Mouse (Mus musculus): ENCODE data around the gene Itgb6.

Itgb6 gene

DNA sequence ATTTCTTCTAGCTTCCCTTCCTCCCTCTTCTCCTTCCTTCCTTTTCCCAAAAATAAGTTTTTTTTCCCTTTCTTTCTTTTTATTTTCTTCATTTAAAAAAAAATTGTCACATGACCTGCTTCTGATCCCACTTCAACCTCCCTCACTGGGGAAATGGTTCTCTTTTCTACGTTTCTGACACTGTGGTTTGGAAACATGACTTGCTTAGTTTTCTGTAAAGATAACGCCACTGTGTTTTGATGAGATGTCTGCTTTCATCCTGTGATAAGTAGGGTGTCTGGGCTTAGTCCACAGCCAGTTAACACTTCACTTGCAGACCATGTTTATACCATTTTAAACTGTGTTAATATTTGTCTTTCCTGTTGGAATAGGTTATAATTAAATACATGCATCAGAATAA is 96.7 kb downstream of the Itgb6 start:
- DNase-seq (ENCODE audit: low read depth in 1 of 2, low spot score in 2 of 2): no peak

DNA sequence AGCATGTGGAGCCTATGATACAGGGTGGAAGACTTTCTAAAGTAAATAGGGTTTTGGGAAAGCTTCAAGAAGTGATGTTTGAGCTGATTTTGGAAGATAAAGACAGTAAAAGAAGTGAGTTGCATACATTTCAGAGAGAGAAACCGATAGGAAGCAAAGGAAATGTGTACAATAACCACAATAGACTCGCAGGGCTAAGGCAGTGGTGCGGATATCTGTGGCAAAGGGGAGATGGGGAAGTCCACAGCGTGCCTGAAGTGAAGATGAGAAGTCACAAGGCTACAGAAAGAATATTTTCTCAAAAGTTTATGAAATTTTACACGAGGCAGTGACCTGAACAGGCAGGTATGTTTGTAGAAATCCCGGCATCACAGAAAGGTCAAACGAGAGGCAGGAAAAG is 100.3 kb downstream of the Itgb6 start:
- DNase-seq (ENCODE audit: low read depth in 1 of 2, low spot score in 2 of 2): no peak

DNA sequence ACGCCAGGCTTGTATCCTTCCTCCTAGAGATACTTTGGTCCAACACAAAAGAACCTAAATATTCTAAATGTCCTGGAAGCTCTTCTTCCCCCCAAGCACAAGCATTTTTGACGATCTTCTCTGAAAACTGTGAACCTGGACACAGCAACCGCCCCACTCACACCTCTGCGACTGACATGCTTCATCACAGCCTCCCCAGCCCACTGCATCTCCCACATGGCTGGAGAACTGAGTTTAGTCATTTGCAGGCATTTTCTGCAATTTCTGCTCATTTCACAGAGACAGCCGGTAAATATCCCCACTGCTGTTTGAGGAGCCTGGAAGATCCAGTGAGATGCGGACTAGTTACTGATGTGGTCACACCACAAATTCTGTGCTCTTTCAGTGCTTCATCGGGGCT is 107.7 kb downstream of the Itgb6 start:
- DNase-seq (ENCODE audit: low read depth in 1 of 2, low spot score in 2 of 2): no peak

DNA sequence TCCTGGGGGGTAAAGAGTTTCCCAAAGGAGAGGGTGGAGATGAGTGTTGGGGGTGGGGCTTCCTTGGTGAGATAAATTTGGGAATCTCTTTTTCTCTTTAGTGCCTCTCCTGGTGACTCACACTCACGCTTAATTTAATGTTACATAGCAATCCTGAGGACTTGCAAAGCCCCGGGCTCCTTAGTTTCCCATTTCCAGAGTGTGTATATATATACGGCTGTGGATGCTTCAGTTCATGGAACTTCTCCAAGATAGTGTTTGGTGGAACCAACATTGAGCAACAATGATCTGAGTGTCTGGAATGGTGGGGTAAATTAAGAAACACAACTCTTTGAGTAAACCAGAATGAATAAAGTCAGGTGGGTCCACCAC is 108.6 kb downstream of the Itgb6 start:
- DNase-seq (ENCODE audit: low read depth in 1 of 2, low spot score in 2 of 2): no peak

DNA sequence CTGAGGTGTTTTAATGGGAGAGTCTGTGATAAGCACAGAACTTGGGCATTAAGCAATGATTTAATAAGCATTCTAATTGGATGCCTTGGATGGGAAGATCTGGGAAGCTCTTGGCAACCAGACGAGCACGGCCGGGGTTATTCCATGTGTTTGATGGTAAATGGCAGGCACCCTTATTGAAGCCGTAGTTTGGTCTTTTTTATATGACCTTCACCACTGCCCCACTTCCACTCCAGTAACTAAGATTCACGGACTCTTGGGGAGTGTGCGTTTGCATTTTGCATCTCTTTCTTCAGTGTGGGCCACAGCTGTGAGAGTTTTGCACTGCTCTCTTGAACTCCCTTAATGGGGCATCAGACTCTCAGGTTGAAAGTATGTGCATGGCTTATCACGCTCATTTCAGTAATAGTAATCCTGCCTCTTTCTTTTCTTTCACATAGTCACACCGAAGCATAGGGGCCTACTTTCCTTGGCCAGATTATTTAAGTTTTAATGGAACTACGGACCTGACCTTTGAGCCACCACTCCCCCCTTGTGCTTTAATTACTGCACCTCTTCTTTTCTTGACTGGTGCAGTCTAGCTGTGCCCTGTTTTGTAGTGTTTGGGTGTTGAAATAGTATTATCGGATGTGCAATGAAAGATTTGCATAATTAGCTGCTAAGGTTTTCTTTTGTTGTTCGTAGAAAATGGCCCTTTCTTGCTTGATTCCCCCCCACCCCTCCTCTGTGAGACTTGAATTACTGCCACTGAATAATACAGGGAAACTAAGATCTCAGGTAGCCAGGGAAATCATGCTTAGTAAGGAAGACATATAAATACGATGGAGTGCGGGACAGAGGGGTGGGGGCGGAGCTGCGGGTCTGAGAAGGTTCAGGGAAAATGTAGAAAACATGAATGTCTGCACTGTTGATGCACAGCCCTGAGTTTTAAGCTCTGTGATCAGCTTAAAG is 109.3 kb downstream of the Itgb6 start:
- DNase-seq (ENCODE audit: low read depth in 1 of 2, low spot score in 2 of 2): no peak

DNA sequence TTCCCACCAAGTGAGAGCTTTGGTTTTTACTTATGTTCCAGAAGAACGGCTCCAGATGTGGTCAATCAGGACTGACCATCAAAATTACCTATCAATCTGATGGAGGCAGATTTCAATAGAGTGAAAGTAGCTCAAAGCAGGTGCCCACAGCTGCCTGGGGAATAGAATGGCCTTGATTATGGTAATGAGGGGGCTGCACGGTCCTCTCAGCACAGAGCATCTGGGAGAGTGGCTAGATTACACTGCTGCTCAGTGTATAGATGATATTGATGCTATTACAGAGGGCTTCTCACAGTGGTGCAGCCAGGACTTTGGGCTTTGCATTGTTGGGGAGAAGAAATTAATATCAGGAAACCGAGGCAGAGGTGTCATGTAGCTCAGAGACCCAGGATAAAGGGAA is 110.8 kb downstream of the Itgb6 start:
- DNase-seq (ENCODE audit: low read depth in 1 of 2, low spot score in 2 of 2): no peak

DNA sequence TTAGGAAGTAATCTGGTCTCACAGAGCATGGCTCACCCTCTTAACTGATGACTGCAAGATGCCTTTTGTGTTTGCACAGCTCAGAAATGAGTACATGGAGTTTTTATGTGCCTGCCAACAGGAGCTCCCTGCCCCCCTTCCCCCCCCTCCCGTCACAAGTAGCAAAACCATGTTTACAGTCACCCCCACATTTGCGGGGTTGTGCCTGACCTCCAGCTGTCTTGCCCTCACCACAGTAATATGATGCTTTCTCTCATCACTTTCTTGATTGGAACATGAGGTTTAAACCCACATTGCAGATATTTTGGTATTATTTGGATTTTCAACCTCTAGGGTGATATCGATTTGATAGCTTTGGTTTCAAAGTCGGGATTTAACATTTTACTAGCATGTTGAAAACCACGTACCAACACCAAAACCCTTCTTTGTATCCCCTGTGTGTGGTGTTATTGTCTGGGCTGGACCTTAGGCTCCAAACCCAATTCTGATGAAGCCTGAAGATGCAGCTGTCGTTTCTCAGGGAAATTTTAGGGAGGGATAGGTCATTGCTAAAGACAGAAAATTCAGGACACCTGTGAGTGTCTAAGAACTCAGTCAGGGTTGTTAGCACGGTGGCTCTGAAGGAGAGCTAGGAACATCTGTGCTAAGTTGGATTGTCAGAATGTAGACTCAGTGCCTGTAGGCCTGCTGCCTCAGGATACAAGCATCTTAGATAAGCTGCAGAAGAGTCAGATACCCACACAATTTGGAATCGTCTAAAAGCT is 112.8 kb downstream of the Itgb6 start:
- no peak for DNase-seq (ENCODE audit: low read depth in 1 of 2, low spot score in 2 of 2)

DNA sequence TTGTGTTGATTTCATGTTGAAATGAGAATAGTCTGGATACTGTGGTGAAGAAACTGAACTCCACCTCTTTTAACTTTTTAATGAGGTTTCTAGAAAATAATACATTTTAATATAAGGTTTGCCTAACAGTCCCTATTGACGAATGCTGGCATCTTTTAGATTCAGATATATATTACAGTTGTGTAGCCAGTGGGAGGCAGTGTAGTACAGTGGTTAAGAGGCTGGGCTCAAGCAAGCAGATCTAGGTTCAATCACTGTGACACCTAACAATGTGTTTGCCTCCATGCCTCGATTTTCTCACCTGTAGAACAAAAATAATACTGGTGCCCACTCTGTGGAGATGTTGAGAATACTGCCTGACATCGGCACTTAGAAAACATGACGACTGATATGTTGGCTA is 114.5 kb downstream of the Itgb6 start:
- DNase-seq (ENCODE audit: low read depth in 1 of 2, low spot score in 2 of 2): no peak

DNA sequence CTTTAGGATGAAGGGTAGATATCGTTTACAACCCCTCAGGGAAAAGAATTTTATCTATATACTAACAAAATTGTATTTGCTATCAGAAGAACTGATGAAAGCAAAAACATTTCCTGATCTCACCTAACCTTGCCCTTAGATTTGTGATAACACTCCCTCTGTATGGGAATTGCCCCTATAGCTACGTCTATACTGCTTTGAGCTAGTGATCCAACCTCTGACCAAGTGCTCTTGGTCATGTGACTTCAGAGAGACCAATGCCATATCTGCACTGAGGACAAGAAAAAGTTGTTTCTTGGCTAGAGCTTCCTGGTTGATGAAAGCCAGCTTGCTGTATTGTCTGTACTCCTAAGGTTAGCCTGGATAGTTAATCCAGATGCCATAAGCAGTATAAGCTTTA is 121.1 kb downstream of the Itgb6 start:
- no peak for DNase-seq (ENCODE audit: low read depth in 1 of 2, low spot score in 2 of 2)

DNA sequence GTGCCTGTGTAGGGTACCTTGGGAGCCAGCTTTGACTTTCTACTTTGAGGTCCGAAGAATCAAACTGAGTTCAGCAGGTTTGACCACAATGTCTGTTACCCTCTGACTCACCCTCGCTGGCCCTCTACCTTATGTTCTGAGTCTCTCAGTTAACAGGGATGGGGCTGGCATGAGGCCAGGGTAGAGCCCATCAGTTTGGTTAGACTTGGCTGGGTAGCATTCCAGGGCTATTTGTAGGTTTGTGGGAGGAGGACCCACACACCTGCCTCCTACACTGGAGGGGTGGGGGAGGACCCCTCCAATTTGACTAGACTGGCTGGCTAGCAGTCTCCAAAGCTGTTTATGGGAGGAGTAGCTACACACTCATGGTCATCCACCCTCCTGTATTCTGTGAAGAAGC is 121.6 kb downstream of the Itgb6 start:
- no peak for DNase-seq (ENCODE audit: low read depth in 1 of 2, low spot score in 2 of 2)

DNA sequence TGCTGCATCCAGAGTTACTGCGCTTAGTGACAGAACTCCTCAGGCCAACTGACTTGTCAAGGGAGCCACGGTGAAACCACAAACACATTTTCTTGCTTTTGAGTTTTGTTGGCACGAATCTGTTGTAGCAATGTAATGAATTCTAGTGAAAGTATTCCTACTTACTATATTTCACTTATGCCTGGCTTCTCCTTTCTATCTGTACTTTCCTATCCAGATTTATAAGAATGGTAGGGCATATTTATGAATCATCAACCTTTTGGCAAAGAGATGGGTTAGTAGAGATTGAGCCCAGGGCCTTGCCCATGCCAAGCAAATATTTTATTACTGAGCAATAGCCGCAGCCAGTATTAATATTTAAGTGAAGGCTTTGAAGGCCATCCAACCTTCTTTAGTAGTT is 139.0 kb downstream of the Itgb6 start:
- DNase-seq (ENCODE audit: low read depth in 1 of 2, low spot score in 2 of 2): no peak

DNA sequence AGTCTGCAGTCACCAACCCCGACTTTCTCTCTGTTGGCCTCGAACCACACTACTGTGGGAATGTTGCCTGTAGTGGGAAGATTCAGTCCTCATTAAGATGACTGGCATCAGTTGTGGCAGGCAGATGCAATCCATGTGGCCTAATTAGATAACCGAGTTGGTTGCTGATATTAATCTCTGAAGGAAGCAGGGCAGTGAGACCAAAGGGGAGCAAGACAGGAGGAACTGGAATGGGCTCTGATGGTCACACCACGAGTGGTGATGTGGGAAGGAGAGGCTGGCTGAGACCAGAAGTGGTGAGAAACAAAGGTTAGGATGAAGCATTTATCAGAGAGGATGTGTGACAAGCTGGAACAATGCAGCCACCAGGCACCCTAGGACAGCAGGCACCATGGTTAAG is 167.9 kb downstream of the Itgb6 start:
- no peak for DNase-seq (ENCODE audit: low read depth in 1 of 2, low spot score in 2 of 2)

DNA sequence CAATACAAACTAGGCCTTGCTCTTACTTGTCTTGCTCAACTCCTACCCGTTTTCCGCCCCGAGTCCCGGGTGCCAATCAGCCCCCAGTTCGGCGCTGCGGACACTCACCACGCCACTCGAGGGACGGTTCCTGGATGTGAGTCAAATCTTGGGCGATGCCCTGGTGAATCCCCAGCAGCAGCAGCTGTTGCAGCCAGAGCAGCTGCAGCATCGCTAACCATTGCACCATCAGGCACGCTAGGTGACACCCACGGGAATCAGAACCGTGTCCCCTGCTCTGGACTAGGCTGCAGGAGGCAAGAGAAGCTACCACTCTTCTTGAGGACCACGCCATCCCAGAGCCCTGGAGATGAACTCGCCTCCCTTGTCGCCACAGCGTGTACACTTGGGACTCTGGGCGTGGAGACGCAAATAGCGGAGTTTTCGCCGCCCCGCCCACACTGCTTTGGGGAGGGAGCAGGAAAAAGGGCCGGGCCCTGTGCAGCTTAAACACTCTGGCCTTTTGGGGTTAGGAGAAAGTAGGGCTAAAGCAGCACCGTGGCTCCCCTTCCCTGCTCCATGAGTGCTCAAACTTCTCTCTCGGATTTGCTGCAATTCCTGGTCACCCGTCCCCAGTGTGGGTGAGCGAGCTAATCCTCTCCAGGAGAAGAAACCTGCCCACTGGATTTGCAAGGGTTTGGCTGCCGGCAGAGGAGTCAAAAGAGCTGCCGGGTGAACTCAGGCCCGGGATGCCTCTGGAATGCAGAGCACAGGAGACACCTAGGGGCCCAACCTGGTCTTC is 169.4 kb downstream of the Itgb6 start, which contains the start of gene Pla2r1:
Pla2r1 (minus strand) TSS at position 407 of the 781 bp plus-strand sequence.
- DNase-seq (ENCODE audit: low read depth in 1 of 2, low spot score in 2 of 2): no peak

DNA sequence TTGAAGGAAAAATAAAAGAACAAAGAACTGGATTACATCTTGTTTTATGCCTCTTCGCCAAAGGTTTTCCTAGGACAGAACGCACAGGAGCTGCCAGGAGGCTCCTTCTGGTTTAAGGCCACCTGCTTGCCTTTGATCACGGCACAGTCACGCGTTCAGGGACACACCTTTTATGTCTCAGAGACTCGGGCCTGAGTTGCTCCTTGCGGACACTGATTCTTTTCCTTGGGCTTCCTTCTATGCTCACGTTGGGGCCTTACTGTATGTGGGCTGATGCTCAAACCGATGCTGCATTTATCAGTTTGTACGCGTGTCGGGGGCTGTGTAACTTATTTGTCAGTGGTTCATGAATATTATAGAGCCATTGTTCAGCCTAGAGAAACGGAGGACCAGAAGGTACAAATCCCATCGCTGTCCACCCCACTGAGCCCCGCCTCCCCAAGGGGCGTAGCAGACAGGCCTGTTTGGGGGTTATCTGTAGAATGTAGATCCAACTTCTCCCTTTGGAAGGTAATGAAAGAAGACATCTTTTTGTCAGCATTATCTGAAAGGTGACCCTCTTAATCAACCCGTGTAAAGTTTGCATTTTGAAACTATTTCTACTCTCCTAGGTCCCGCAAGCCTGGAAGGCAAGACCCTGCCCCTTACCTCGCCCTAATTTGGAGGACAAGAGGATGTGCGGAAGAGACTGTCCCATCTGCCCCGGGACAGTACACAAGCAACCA is 170.1 kb downstream of the Itgb6 start:
- DNase-seq (ENCODE audit: low read depth in 1 of 2, low spot score in 2 of 2): no peak

DNA sequence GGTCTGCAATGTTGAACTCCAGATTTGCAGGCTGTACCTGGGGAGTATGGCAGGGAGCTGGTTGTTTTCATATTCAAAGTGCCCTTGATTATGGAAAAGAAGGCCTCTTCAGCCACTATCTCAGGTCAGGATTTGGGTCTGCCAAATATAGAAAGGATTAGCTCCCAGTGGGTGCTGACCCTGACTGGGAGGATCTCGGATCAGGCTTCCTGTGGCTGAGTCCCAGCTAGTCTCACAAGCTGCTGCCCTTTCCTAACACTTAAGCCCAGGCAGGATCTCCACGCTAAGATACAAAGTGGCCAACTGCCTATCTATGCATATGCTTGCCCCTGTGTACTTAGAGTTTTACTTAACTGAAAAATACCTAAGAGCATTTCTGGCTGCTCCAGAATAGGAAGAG is 170.8 kb downstream of the Itgb6 start:
- no peak for DNase-seq (ENCODE audit: low read depth in 1 of 2, low spot score in 2 of 2)

DNA sequence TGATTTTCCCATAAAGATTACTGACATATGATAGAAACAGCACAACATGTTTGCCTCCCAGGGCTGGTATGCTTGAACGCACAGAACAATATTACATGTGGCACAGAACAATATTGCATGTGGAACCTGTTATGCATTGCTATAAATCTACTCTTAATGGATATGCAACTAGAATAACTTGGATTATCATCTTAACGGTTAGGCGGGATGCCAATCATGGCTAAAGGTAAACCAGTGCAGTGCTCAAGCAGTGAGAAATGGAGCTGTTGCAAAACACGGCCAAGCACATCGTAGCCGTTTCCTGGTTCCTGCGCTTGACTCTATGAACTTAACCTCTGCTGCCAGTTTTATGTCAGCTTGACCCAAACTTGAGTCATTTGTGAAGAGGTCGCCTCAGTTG is 171.9 kb downstream of the Itgb6 start:
- no peak for DNase-seq (ENCODE audit: low read depth in 1 of 2, low spot score in 2 of 2)

DNA sequence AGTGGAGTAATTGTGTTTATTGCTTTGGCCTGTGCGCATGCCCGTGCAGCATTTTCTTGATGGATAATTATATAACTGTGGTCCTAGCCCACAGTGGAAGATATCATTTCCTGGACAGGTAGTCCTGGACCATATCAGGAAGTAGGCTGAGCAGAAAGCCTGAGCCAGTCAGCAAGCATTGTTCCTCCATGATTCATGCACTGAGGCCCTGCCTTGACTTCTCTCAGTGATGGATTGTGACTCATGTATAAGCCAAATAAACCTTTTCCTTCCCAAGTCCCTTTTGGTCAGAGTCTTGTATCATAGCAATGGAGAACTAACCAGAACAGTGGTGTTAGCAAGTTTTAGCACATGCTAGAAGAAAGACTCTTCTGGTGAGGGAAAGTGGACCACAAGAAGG is 172.6 kb downstream of the Itgb6 start:
- no peak for DNase-seq (ENCODE audit: low read depth in 1 of 2, low spot score in 2 of 2)
